Mouse (Mus musculus): ENCODE data around the gene Jak1. TPM values are rescaled to one million over a fixed set of nuclear protein-coding genes. Genes with fewer than 3 reads are reported as not detected.

The Jak1 gene
- total and polyA plus RNA-seq, 3 experiments = 37.3 to 41.9 TPM; not detected in 1

DNA sequence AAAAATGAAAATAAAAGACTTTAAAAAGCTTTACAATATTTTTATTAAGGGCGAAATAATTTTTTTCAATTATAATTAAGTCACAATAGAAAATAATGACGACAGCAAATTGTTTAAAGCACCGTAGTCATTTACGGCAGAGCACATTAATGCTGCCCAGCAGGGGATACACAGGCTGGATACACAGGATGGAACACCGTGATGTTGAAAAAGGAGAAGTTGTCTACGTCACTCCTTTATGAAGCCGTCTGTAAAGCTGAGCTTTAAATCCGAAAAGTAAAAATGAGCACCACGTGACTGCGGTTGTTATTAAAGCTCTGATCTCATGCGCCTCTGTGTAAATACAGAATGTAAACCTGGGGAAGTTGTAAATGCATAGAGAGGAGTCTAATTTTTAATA lies 127.1 kb downstream of the Jak1 start:
- H3K4me1 ChIP-seq (ENCODE audit: control insufficient read depth in 1 of 2, insufficient read depth in 2 of 2, low read length in 2 of 2) = no peaks in the 10 kb centered on the region
- no peak overlapping the region for H3K27ac ChIP-seq (ENCODE audit: control insufficient read depth, low read depth, low read length)
- no peak for TF ChIP-seq BHLHE40 (IDR thresholded peaks at IDR 0.05; ENCODE audit: borderline replicate concordance, low read depth, low read length)
- TF ChIP-seq ZMIZ1 (IDR thresholded peaks at IDR 0.05; ENCODE audit: low read depth, low read length) = no peak
- no peak for TF ChIP-seq MAZ (IDR thresholded peaks at IDR 0.05; ENCODE audit: low read depth, low read length)
- TF ChIP-seq ZNF384 (IDR thresholded peaks at IDR 0.05; ENCODE audit: low read depth, low read length) = no peak
- no peak for TF ChIP-seq MYC (IDR thresholded peaks at IDR 0.05; ENCODE audit: low read depth, low read length)
- TF ChIP-seq SMC3 (IDR thresholded peaks at IDR 0.05; ENCODE audit: low read depth, low read length) = no peak
- TF ChIP-seq HCFC1 (IDR thresholded peaks at IDR 0.05; ENCODE audit: low read depth, low read length) = no peak
- TF ChIP-seq E2F4 (IDR thresholded peaks at IDR 0.05; ENCODE audit: borderline replicate concordance, low read depth, low read length) = no peak
- TF ChIP-seq RAD21 (IDR thresholded peaks at IDR 0.05; ENCODE audit: low read depth, low read length) = no peak
- TF ChIP-seq POLR2AphosphoS2 (IDR thresholded peaks at IDR 0.05; ENCODE audit: low read length) = no peak
- no peak for TF ChIP-seq NELFE (IDR thresholded peaks at IDR 0.05; ENCODE audit: low read depth, low read length)
- no peak for TF ChIP-seq NRF1 (IDR thresholded peaks at IDR 0.05; ENCODE audit: insufficient read depth, low read depth, low read length, poor library complexity, severe bottlenecking)
- TF ChIP-seq ETS1 (IDR thresholded peaks at IDR 0.05; ENCODE audit: low read depth, low read length) = no peak
- TF ChIP-seq MXI1 (IDR thresholded peaks at IDR 0.05; ENCODE audit: low read depth, low read length) = no peak
- TF ChIP-seq POLR2AphosphoS5 (IDR thresholded peaks at IDR 0.05; ENCODE audit: borderline replicate concordance, low read depth, low read length) = no peak
- H3K36me3 ChIP-seq (ENCODE audit: control insufficient read depth in 1 of 2, insufficient read depth in 2 of 2, low read length in 2 of 2) = no peaks in the 10 kb centered on the region
- H3K27me3 ChIP-seq (ENCODE audit: control insufficient read depth in 1 of 2, insufficient read depth in 2 of 2, low read length in 2 of 2) = no peaks in the 10 kb centered on the region
- H3K79me2 ChIP-seq (ENCODE audit: control insufficient read depth, insufficient read depth, low read length, poor library complexity) = no peaks in the 10 kb centered on the region
- no peak for DNase-seq (ENCODE audit: low read depth, low spot score)
- H3K9me3 ChIP-seq (replicated peaks; ENCODE audit: insufficient read depth, low read length) = no peaks in the 10 kb centered on the region
- no peak overlapping the region for H3K4me3 ChIP-seq (ENCODE audit: control insufficient read depth in 1 of 2, insufficient read depth in 1 of 2, low read depth in 2 of 2, low read length in 2 of 2)
- H3K9ac ChIP-seq (ENCODE audit: control insufficient read depth, low read depth, low read length, poor library complexity, severe bottlenecking) = no peak overlapping the region

DNA sequence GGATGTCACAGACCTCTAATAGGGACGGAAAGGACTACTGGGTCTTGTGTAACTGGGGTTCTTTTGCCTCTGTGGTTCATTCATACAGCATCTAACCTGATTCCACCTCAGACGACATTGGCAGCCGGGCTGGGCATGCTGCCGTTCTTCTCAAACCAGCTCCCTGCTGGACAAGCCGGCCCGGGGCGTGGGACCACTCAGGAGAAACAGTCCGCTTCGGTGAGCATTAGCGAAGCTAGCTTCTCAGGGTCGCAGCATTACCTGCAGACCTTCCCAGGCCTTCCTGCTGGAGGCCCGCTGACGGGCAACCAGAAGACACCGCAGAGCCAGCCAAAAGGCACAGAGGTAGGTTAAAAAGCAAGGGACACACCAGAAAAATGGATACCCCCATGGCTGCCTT lies 129.2 kb downstream of the Jak1 start:
- Histone ChIP-seq H3K4me1 (ENCODE audit: control insufficient read depth in 1 of 2, insufficient read depth in 2 of 2, low read length in 2 of 2) (no peaks in the 10 kb centered on the region), H3K27me3 (ENCODE audit: control insufficient read depth in 1 of 2, insufficient read depth in 2 of 2, low read length in 2 of 2) (no peaks in the 10 kb centered on the region), H3K36me3 (ENCODE audit: control insufficient read depth in 1 of 2, insufficient read depth in 2 of 2, low read length in 2 of 2) (no peaks in the 10 kb centered on the region), H3K4me3 (ENCODE audit: control insufficient read depth in 1 of 2, insufficient read depth in 1 of 2, low read depth in 2 of 2, low read length in 2 of 2) (no peak overlapping the region), H3K27ac (ENCODE audit: control insufficient read depth, low read depth, low read length) (no peak overlapping the region), H3K79me2 (ENCODE audit: control insufficient read depth, insufficient read depth, low read length, poor library complexity) (no peaks in the 10 kb centered on the region), H3K9ac (ENCODE audit: control insufficient read depth, low read depth, low read length, poor library complexity, severe bottlenecking) (no peak overlapping the region), H3K9me3 (replicated peaks; ENCODE audit: insufficient read depth, low read length) (no peaks in the 10 kb centered on the region)
- DNase-seq (ENCODE audit: low read depth, low spot score) = no peak
- TF ChIP-seq NELFE (IDR thresholded peaks at IDR 0.05; ENCODE audit: low read depth, low read length) (no peak), CHD1 (IDR thresholded peaks at IDR 0.05; ENCODE audit: low read depth, low read length) (no peak), ZNF384 (IDR thresholded peaks at IDR 0.05; ENCODE audit: low read depth, low read length) (no peak), MYC (IDR thresholded peaks at IDR 0.05; ENCODE audit: low read depth, low read length) (no peak), GATA1 (IDR thresholded peaks at IDR 0.05; ENCODE audit: low read depth, low read length) (no peak)
